Mouse (Mus musculus) cerebellum, adult 11 months (tissue): ENCODE results near the gene Spdl1.
"Not testable (repeated sequence)": the region's sequence is repeated elsewhere in the genome, so short reads cannot be mapped to it uniquely, and the experiment has no call there.

Source experiments
- DNase-seq: peaks from one replicate; pipeline ENCODE4 v3.0.0; 2022

Spdl1 gene

DNA sequence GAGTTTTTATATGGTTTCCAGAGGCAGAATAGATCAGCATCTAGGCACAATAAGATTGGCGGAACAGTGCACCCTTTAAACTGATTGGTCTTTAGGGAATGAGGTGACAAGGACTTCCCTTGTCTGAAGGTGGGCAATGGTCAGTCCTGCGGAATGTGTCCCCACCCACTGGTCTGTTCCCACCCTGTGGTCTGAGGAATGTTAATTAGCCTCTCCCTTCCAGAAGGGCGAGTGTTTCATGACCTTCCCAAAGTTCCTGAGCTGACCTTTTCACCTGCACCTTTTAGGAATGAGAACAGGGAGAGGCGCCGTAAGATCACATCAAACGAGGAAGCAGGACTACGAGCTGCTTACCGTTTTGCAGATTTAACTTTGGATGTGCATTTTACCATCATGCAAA is 35.4 kb downstream of the Spdl1 start:
- DNase-seq = not testable (repeated sequence)

DNA sequence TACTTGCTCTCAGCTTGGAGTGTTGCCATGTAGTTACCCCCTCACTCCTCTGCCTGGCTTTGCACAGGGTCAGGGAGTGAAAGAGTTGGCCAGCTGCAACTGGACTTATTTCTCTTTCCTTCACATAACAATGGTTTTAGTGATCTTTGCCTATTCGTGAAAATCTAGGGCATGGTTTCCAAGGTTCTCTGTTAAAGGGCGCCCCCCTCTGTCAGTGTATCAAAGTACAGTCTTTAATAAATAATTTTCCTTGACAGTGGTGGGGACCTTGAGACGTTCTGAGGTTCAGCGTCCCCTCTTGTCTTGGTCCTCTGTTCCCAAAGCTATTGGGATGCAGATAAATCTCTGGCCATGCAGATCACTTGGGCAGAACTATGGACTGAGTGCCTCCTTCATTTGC is 37.3 kb downstream of the Spdl1 start:
- DNase-seq = no peak

DNA sequence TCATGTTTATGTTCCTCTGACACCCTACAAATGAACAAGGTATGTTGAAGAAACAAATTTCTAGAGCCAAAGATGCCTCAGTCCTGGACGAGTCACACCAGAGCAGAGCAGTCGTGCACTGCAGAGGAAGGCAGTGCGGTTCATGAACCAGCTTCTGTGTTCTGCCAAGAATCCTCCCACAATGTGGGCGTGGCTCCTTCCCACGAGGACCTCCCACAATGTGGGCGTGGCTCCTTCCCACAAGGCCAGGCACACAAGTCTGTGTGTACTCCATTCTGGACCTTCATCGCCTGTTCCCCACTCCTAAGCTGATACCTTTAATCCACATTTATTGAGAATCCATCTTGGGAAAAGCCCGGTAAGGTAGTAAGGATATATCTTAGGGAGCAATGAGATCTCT is 41.6 kb downstream of the Spdl1 start:
- no peak for DNase-seq

DNA sequence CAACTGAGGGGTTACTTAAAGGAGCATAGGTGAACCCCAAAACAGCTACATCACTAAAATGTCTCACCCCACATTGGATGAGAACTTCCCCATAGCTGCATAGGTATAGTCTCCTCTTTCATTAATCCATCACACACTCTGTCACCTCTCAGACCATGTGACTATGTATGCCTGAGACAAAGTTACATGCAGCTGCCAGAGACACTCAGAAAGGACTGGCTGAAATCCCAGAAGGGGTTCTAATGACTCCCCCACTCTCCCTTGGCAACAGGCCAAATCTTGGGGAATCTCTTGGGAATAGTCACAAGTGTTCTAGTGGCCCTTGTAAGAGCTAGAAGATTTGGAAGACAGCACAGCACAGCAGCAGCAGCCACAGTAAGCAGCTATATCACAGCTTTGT is 48.6 kb downstream of the Spdl1 start:
- no peak for DNase-seq

DNA sequence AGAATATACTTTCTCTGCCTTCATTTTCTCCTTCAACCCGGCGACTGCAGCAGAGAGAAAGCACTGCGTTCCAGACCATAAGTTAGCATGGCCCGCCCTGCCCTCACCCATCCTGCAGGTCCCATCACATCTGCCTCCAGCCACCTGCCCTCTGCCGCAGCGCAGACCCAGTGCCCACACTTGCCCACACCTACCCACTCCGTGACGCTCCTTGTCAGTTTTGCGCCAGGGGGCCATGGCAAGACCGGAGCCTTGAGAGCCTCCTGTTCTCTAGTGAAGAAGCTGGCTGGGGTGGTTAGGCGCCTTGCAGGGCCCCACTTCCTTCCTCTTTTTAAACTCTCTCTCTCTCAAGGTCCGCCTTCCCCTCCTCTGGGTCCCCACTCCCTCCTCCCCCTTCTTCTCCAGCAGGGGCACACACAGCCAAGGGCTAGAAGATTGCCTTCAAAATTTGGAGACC is 49.8 kb downstream of the Spdl1 start, which contains the start of gene Dock2:
Gene Dock2, minus strand, starts transcription at position 306 of the 457 bp plus-strand sequence.
- no peak for DNase-seq

DNA sequence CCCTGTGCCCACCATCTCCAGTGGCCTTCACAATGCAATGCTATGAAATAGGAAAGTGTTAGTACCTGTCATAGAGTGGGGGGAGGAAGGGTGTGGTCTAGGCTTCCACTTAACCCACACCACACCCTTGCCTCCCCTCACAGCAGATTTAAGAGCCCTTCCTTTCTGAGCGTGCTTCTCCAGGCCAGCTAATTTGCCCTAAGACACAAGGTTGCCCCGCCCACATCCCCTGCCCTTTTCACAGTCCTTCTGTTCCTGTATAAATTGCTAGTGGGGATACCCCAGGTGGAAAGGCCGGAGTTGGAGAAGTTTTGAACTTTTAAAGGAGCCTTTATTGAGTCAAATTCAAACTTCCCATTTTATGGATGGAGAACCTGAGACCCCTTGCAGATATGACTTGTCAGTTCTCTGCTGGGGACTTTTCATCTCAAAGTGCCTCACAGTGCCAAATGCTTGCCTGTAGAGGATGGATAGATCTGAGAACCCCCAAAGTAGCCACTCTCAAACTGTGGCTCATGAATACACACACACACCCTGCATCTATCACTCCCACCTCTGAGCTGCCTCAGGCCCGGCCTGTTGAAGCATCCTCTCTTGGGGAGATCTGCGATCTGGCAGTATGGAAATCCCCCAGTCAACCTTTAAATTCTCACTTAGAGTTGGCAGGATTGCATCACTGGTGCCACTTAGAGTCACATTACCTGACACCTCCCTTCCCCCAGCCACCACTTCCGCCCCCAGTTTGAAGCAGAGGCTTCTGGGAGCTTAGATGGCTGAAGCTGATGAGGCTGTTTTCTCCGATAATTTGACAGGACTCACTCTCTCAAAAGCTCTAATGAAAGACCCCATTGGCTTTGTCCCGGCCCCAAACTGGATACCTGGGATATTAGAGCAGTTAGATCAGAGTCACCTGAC is 50.7 kb downstream of the Spdl1 start:
- no peak for DNase-seq

DNA sequence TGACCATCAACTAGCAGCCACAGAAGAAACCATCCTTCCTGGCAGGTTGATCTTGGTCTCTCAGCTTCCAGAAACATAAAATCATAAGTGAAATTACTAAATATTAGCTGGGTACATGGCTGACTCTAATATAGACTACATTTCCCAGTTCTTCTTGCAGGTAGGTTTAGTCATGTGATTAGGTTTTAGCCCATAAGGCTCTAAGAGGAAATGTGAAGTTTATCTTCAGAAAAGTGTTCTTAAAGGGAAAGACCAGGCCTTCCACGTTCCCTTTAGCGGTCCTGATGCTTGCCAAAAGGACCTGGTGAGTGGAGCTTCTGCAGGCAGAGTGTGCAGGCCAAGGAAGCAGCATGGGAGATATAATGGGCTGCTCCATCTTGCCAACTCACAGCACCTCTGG is 52.7 kb downstream of the Spdl1 start:
- DNase-seq = no peak

DNA sequence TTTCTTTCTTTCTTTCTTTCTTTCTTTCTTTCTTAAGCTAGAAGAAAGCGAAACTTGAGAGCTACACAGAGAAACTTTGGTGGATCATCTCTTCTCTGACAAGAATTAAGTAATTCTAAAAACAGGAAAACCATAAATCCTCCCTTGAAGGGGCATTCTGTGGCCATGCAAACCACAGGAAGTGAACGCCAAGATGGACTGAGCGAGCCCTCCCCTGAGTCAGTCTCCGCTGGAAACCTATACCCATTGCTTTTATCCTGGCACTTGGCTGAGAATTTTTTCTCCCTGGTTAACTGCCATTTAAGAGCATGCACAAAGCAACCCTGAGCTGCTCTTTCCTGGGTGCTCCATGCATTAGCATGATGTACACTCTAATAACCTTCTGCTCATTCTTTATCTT is 53.5 kb downstream of the Spdl1 start:
- no peak for DNase-seq

DNA sequence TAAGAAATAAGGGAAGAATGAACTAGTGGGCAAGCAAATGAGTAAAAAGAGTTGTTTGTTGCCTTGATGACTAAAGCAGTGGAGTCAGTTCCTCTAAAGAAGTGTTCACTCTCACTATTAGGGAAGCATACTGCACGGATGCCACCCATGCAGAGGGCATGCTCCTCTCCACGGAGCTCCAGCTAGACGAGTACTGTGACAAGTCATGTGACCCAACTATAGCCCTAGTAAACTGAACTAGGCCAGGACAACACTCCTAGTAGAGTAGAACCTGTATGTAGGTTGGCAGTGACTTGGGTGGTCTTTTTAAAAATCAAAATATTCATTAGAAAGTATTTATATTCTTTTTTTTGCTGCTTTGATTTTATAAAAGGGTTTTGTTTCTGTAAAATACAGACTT is 55.1 kb downstream of the Spdl1 start:
- no peak for DNase-seq

DNA sequence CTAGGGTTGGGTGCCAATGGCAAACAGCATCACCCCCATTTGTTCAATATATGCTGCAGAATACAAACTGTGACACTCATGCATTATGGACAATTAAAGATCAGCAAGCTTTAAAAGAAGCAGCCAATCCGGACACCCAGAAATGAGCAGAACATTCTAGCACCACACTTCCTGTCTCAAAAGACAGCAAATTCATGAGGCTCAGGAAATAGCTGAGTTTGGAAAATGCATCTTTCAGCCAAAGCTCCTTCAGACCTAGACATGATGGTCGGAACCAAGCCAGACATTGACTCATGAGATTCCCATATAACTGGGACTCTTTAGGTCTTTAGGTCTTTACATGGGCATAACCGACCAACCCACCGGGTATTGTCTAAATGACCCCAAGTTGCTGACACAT is 55.9 kb downstream of the Spdl1 start:
- DNase-seq = no peak

DNA sequence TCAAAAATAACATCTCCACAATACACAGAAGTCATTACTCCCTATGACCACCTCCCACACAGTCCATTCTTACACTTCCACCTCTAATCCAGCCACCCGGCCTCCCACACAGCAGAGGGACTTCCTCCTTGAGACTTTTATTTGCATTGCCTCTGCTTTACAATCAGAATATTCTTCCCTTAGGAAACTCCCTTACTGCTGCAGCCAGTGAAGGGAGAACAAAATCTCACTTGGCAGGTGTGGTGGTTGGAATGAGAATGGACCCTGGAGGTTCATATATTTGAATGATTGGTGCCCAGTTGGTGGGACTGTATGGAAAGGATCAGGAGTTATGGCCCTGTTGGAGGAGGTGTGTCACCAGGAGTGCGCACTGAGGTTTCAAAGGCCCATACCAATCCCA is 57.4 kb downstream of the Spdl1 start:
- DNase-seq = no peak

DNA sequence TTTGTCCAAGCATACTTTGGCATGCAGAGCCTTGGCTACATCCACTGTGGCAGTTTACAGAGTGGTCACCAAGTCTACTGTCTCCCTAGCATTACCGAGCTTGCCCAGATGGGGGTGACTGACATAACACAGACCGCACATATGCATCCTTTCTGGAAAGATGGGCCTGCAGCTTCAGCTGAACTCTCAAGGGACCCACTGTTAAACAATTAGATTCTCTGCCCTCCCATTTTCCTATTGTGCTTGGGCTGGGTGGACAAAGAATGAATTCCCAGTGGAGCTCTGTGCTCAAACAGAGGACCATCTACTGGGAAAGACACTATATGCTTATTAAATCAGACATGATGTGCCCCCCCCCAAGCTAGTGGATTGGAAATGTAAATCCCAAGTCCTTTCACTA is 58.8 kb downstream of the Spdl1 start:
- no peak for DNase-seq

DNA sequence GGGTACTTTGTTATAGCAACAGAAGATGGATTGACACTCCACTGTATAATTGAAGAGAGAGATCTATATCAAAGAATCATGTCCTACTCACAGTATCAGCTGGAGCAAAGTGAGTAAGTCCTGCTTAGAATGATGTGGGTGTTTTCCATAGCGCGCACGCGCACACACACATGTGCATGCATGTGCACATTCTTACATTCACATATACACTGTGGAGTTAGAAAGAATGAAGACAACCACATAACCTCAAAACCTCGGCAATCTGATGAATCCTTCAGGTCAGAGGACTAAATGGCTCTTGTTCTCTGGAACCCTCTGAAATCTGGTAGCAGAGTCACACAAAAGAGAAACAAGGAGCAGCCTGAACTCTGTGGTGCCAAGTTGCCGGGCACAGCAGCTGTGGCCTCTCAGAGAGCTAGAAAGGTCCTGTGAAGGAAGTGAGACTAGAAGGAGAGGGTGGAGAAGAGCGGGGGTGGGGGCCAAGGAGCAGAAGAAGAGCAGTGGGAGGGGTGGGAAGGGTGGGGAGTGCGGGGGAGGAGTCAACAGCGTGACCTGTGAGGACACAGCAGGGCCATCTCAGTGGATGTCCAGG is 60.0 kb downstream of the Spdl1 start:
- DNase-seq = no peak

DNA sequence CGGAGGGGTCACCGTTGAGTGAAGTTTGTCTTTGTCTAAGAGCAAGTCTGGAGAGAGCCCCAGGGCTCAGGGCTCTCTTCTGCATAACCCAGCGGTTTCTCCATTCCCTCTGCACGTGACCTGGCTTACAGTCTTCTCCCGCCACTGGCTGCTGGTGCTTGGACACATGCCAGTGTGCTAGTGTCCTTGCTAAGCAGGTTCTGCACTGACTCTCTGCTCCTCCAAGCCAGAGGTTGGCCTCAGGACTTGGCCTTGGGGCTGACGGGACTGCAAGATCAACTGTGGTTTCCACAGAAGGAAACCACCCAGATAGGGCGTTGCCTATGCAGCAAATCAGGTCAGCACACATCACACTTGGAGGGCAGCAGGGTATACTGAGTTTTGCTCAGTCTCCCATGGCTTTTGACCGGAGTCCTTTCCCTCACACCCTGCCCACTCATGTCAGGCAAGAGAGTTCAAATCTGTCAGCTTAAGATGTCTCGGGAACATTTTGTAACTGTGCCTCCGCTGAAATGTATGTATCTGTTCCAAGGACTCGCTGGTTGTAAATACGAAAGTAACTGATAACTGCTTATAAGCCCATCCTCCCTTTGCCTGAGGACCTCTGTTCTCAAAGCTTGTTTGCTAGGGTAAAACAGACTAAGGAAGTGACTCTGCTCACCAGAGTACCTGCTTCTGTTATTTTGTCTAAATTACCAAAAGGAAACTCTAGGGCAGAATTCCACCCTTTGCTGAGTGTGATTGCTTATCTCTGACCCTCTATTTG is 62.0 kb downstream of the Spdl1 start:
- DNase-seq = no peak

DNA sequence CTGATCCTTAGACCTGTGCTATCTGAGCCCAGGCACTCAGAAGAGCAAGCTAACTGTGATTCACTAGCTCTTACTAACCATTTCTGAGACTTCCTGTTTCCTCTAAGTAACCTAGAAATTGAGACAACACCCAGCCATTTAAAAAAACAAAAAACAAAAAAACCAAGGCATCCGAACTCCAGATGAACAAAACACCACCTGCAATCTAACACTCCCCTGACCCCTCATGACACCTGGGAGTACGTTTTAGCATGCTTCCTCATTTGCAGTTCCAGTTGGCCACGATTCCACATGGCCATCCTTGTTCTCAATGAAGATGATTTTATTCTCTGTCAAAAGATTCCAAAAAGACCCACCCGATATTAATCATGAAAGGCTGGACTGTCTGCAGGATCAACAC is 62.8 kb downstream of the Spdl1 start:
- no peak for DNase-seq

DNA sequence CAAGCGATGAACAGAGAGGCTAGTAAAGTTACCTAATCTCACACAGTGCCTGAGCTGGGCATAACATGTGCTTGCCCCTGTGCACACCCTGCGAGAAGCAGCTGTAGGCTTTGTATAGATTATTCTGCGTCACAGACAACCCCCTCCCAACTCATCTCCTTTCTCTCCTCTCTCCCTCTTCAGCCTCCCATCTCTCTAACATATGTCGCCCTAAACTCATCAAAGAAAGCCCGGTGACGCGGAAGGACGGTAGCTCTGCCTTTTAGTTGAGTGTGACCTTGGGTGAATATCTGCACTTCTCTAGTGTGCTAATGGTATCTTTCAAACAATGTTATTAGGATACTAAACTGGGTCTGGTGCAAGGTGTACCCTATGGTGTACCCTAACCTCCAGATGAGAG is 63.5 kb downstream of the Spdl1 start:
- DNase-seq = no peak

DNA sequence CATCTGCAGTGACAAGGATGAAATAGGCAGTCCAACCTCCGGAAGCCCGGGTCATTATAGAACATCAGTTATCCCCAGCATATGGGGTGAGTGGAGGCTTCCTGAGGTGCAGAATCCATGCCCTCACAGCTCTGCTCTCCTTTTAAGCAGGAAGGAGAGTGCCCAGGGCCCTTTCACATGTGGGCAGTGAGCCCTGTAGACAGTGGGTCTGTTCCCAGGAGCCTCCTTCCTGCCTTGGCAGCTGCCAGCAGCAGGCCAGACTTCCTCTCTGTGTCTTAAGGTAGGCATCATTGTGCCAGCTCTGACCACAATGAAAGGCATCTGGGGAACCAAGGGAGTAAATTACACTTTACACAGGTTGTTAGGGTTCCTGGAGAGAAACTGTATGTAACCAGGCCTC is 64.0 kb downstream of the Spdl1 start:
- no peak for DNase-seq

DNA sequence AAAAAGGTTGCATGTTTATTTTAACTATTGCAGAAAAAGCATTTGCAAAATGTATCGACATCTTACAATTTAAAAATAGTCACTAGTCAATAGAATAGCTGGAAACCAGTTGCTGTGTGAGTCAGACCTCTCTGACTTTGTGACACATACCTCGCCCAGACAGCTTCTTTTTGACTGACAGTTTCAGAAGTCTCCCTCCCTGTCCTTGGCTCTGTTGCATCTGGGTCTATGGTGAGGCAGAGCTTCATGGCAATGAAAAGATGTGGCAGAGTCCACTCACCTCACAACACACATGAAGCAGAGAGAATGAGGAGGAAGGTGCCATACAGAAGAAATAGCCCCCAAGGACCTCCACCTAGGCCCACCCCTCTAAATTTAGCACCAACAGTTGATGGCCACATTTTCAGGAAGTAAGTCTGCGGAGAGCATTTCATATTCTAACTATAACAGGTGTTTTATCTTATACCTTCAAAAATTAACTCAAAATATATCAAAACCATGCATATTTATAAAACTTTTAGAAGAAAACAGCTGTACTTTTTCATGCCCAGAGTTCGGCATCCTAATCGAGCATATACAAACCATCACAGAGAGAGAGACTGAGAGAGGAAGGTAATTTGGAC is 69.6 kb downstream of the Spdl1 start:
- no peak for DNase-seq

DNA sequence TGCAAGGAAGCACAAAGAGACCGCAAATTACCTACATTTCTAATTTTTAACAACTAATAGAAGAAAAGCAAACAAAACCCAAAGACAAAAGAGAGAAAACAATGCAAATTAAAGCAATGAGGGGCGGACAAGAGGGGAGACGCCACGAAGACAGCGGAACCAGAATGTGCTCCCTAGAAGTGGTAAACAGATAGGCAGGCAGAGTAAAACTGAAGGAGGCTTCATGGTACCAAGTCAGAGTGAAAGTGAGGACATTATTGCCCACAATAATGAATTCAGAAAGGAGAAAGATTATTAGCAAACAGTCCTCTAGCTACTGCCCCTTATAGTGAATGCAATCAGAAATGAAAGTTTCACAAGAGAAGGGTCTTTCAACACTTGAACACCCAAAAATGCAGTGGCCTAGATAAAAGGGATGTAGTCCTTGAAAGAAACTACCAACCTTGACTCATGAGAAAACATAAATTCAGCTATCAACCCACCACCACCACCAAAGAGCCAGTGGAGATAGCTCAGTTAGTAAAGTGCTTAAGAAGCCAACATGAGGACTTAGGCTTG is 70.8 kb downstream of the Spdl1 start:
- no peak for DNase-seq

DNA sequence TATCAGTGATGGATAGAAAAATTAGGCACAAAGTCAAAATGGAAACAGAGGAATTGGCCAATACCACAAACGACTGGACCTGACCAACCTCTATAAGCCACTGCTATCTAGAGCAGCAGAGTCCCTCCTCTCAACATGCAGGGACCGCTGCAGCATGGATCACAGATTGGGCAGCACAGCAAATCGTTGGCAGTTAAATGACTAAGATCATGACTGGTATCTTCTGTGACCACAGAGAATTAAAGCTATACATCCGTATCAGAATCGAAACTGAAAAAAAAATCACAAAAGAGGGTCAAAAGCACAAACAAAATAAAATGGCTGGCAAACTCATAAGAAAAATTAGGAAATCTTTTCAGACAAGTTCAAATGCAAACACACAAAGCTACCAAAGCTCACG is 71.3 kb downstream of the Spdl1 start:
- no peak for DNase-seq

DNA sequence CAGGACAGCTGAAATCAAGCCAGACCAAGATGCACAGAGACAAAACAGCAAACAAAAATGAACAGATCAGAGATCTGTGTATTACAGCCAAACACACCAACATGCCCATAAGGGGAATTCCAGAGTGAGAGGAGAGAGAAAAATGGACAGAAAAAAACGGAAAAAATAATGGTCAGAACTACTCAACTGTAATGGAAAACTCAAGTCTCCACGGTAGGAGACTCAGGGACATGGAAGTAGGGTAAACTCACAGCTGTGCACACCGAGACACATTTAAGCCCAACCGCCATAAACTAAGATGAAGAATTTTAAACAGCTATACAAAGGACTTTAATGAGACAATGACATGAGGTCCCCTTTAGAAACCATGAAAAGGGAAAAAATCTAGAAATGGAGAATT is 73.9 kb downstream of the Spdl1 start:
- no peak for DNase-seq
